Mouse (Mus musculus): Measurements from ENCODE around the gene Rap1gap2.

Rap1gap2 gene

GRCm38 (mm10) chr11:74534380-74534779, 76.3 kb downstream of the Rap1gap2 start:
- no peak for DNase-seq

DNA sequence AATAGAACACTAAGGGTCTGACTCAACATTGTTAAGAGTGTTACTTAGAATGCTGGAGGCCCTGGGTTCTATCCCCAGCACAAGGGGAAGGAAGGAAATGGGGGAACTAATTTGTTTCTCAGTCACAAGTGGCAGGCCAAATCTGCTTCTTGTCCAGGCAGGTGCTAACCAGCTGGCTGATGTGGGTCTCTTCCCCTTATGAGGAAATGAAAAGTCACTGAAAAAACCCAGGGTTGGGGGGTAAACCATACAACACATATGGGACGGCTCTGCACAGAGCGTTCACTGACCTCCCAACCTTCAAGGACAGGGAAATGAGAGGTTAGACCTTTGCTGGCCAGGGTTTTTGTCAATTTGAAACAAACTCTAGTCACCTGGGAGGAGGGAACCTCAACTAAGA, 77.7 kb downstream of the Rap1gap2 start:
- no peak for DNase-seq

DNA sequence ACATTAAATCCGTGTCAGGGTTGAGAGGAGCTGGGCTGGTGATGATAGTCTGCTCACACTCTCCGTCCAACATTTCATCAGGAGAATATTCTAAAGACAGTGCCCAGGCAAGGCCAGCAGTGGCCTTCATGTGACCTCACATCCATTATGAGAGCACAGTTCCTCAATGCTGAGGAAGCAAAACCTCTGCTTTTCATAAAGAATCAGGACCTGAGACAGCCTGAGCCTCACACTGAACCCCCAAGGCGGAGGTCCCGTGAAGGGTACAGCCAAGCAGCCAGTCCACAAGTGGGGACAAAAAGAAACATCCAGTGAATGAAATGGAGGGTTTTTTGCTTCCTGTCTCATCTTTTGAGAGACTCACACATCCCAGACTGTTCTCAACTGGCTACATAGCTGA, 78.3 kb downstream of the Rap1gap2 start:
- DNase-seq: no peak

- no peak for DNase-seq
These were observed 79.0 kb downstream of the Rap1gap2 start for GRCm38 (mm10) chr11:74531725-74532124.

DNA sequence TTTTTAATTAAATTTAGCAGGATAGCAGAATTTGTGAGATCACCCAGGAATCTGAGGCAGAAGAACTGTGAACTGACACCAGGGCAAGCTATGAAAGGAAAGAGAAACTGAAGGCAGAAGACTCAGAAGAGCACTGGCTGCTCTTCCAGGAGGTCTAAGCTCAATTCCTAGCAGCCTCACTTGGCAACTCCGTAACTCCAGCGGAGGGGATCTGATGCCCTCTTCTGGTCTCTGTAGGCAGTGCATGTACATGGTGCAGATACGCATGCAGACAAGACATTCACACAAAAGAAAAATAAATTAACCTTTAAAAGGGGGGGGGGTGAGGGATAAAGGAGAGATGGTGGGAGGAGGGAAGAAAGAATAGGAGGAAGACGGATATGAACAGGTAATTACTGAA, 80.9 kb downstream of the Rap1gap2 start:
- peak; percentile 39 for DNase-seq

DNA sequence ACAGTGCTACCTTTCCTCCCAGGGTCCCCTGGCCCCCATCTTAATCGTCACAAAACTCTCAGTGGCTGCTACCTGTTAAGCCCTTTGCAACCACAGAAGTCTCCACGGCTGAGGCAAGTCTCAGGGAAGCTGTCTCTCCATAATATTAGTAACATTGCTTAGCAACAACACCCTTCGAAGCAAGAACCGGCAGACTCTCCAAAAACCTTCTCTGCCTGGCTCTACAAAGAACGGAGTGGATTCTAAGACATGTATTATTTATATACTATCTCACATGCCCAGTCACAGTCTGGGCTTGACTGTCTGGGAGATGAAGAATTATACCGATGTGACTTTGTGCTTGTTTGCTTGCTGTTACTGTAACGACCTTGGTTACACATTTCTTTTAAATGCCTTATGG, 83.2 kb downstream of the Rap1gap2 start:
- no peak for DNase-seq

GRCm38 (mm10) chr11:74526180-74527158, 84.2 kb downstream of the Rap1gap2 start:
- DNase-seq: peak; percentile 43

DNA sequence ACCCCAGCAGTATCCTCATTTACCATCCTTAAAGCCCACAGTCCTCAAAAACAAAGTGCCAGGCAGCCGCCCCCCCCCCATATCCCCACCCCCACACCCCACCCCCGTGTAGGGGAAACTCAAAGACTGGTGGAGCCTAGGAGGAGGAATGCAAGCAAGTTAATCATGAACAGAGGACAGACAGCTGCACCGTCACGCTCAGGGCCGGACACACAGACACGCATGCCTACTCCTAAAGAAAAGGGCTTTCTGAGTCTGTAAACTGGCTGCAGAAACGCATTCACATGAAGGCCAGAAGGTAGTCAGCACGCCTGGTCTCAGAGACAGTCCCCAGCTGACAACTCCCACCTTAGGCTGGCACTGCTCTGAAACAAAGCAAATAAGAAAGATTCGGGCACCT, 85.1 kb downstream of the Rap1gap2 start:
- no peak for DNase-seq

- DNase-seq: no peak
These were observed 85.5 kb downstream of the Rap1gap2 start for GRCm38 (mm10) chr11:74525205-74525604.

DNA sequence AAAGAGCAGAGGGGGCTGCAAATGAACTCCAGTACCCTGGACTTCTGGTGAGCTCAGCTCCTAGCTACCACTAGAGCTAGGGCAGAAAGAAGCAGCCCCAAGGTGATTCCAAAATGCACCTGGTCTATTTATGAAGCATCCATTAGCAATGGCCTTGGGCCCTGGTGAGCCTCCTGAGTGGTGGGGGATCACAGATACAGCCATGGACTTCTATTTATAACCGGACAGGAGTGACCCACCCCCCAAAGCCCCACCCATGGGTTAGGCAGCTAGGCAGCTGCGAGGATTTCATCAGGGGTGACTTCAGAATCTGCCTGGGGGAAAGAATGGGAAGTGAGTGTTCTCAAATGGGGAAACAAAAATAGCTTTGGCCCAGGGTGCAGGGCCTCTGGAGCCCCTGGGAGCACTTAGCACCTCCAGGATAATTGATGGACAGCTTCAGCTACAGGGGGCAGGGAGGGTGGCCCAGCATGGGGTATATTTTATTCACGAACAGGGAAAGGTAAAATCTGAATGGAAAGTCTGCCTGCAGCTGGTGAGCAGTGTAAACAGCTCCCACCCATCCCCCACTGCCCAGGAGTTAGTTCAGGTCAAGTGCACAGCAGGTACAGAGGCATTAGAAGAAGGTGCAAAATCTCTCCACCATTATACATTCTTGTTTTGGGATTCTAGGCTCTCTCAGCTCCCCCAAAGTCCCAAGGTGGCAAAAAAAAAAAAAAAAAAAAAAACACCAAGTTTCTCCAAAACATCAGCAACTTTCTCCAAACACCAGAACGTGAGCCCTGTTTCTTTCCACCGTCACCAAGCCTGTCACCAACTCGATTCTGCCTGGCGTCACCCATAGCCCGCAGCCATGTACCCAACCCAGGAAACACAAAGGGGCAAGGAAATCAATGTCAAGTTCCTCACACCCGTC, 86.4 kb downstream of the Rap1gap2 start:
- DNase-seq: no peak

DNA sequence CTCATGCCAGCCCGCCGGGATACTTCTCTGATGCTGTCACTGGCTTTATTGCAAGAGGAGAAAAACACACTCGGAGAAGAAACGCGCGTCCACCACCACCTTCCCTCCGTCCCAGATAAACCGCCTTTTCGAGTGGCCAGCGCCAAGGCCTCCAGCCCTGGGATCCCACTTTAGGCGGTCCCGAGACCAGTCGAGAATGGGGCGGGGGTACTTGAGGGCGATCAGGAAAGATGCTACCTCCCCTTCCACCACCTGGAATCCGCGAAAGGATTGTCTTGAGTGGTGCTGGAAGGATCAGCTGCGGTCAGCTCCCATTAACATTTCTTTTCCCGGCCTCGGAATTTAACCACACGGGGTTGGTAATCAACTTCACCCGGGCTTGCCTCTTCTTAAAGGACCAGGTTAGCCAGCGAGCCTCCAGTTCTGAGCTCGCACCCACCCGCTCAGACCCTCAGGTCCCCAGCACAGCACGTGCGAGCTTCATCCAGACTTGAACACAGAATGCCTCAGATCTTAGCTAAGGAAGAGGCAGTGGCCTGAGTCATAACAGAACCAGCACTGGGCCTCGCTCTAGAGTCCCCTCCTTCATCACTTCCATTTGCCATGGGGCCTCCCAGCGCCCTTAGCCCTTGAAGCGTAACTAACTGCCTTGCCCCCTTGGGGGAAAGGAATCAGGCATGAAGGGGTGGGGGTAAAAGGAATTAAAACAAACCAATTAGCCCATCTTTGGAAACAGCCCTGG, 87.3 kb downstream of the Rap1gap2 start:
- DNase-seq: no peak

DNA sequence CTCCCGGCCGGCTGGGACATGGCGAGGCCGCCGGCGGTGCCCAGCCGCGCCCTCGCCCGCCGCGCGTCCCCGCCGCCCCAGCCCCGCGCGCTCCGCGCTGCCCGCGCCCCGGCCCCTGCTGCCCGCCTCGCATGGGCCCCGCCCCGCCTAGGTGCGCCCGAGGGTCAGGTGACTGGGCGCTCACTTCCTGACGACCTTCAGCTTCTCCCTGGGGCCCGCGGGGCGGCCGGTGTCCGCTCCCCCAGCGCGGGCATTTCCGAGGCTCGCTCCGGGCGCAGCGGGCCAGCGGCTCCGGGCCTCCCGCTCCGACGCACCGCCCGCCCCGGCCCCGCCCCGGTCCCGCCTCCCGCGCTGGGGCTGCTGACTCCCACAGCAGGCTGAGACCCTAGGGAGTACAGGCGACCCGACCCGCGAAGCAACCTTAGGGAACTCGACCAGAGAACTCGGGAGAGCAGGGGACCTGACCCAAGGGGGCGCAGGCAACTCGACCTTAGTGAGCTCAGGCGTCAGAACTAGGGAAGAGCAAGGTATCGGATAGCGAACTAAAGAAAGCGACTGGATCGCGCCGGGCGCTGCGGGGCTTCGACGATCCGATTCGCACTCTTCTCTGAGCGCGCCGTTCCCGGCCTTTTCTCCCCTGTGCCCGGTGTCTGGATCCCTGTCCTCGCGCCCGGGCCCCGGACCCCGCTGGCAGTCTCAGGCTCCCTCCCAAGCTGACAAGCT, 88.1 kb downstream of the Rap1gap2 start:
- DNase-seq: peak; percentile 63

GRCm38 (mm10) chr11:74521981-74522486, 88.7 kb downstream of the Rap1gap2 start:
- peak; percentile 14 for DNase-seq

- no peak for DNase-seq
These were observed 90.5 kb downstream of the Rap1gap2 start for GRCm38 (mm10) chr11:74520201-74520600.

DNA sequence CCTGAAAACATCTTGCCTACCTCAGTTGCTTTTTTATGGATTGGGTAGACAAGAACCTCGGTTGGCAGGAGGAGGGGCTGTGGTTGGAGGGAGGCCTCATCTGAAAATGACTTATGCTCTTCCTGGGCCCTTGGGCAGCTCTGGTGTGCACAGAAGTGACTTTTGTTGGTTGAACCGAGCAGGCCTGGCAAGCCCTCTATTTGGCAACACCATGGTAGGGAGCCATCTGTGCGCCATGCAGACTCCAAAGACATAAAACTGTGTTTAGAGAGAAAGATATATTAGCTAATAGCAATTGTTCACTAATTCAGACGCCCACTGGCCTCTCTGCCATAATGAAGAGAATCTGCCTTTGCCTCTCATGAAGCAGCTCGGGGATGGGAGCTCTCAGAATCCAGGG, 94.6 kb downstream of the Rap1gap2 start:
- DNase-seq: no peak

DNA sequence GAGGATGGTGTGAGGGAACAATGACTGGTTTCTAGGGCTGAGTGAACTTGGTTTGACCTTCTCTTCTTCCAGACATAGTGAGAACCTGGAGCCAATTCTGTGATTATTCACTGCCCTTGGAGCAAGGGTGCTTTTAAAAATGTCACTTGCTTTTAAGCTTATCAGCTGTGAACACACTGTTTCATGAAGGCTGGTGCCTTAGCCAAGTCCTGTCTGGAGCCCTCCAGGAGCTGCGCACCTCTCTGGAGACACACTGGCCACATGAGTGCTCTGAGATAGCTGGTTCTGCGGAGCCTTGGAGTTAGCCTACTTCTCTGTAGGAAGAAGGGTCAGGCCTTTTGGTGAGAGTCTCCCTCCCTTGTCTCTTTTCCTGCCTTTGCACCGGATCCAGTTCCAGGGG, 95.7 kb downstream of the Rap1gap2 start:
- DNase-seq: no peak

GRCm38 (mm10) chr11:74512595-74512994, 98.1 kb downstream of the Rap1gap2 start:
- DNase-seq: no peak

GRCm38 (mm10) chr11:74506275-74506674, 104.4 kb downstream of the Rap1gap2 start:
- DNase-seq: no peak

- no peak for DNase-seq
These were observed 108.2 kb downstream of the Rap1gap2 start for GRCm38 (mm10) chr11:74502485-74502884.

- no peak for DNase-seq
These were observed 108.7 kb downstream of the Rap1gap2 start for GRCm38 (mm10) chr11:74501989-74502388.

- no peak for DNase-seq
These were observed 109.7 kb downstream of the Rap1gap2 start for GRCm38 (mm10) chr11:74501061-74501460.

GRCm38 (mm10) chr11:74499521-74500099, 111.1 kb downstream of the Rap1gap2 start:
- no peak for DNase-seq
